Mouse (Mus musculus) ES-E14 (cell line): ENCODE data around the gene Gm45208.

Experiments
- CHD2 ChIP-seq: IDR thresholded peaks from 2 replicates; pipeline ENCODE4 v1.6.1; 2014; ENCODE audit warnings: mild to moderate bottlenecking, low read depth, low read length, inconsistent platforms
- HCFC1 ChIP-seq: IDR thresholded peaks from 2 replicates; pipeline ENCODE4 v1.6.1; 2012; ENCODE audit warnings: low read length, inconsistent platforms, borderline replicate concordance; ENCODE audit not compliant: insufficient read depth
- ZC3H11A ChIP-seq: IDR thresholded peaks from 2 replicates; pipeline ENCODE4 v1.6.1; 2012; ENCODE audit warnings: low read depth, mild to moderate bottlenecking, inconsistent platforms, low read length, borderline replicate concordance
- ZNF384 ChIP-seq: IDR thresholded peaks from 2 replicates; pipeline ENCODE4 v1.6.1; 2012; ENCODE audit warnings: low read depth, low read length, inconsistent platforms

DNA sequence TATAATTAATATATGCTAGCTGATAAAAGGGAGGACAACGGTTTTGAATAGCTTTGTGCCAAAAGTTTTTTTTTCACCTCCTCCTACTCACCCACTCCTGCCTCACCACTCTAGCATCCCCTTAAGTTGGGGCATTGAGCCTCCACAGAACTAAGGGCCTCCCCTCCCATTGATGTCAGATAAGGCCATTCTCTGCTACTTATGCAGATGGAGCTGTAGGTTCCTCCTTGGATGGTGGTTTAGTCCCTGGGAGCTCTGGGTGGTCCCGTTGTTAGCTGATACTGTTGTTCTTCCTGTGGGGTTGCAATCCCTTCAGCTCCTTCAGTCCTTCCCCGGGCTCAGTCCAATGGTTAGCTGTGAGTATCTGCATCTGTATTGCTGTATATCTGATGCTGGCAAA, 57.2 kb downstream of the Gm45208 start:
- TF ChIP-seq HCFC1 (no peak), CHD2 (no peak), ZNF384 (no peak), ZC3H11A (no peak)
